Mouse (Mus musculus) E14TG2a.4 (cell line): ENCODE results near the gene Cnga1.

ENCODE experiments used
- H3K27me3 ChIP-seq: 2 replicates; pipeline ENCODE4 v1.6.1; 2014; ENCODE audit warnings: low read length, control low read depth; ENCODE audit not compliant: insufficient read depth
- H3K36me3 ChIP-seq: 2 replicates; pipeline ENCODE4 v1.6.1; 2014; ENCODE audit warnings: low read length, control low read depth; ENCODE audit not compliant: insufficient read depth
- H3K4me1 ChIP-seq: replicated peaks from 2 replicates; pipeline ENCODE4 v1.6.1; 2014; ENCODE audit warnings: low read depth, low read length, control low read depth
- H3K4me3 ChIP-seq: replicated peaks from 2 replicates; pipeline ENCODE4 v1.5.1; 2014; ENCODE audit warnings: mild to moderate bottlenecking, low read length
- H3K9me3 ChIP-seq: 2 replicates; pipeline ENCODE4 v1.6.1; 2014; ENCODE audit warnings: low read length, control low read depth
- CTCF ChIP-seq: conservative IDR thresholded peaks from 2 replicates; pipeline ENCODE4 v1.5.1; 2014; ENCODE audit warnings: low read length
- NANOG ChIP-seq: IDR thresholded peaks from 2 replicates; pipeline ENCODE4 v1.6.1; 2014; ENCODE audit warnings: borderline replicate concordance, low read length, mixed read lengths
- POU5F1 ChIP-seq: IDR thresholded peaks from 2 replicates; pipeline ENCODE4 v1.6.1; 2014; ENCODE audit warnings: low read length, borderline replicate concordance

Gene Cnga1

DNA sequence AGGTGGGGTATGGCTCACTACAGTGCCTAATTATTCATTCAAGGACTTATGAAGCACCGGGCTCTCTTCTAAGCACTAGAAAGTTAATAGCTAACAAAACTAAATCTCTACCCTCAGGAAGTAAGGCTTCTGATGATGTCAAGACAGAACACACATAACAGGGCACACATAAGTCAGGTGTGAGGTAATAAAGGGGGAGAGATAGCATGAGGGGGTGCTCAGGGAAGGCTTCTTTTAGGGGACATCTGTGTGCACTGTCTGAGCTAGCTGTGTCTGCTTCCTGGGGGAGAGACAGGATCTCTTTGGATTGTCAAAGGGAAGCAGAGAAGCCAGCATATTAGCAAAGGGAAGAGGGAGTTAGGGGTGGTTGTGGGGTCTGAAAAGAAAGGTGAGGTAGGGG, at the start of gene Cnga1:
TSS of gene Cnga1 (minus strand) at position 101 of the 400 bp plus-strand sequence.
- Histone ChIP-seq H3K4me1 (peaks cover 22% of the 10 kb centered on the region), H3K9me3 (no peaks in the 10 kb centered on the region)
- no peak for TF ChIP-seq POU5F1
- no peak for TF ChIP-seq NANOG
- no peak for TF ChIP-seq CTCF

DNA sequence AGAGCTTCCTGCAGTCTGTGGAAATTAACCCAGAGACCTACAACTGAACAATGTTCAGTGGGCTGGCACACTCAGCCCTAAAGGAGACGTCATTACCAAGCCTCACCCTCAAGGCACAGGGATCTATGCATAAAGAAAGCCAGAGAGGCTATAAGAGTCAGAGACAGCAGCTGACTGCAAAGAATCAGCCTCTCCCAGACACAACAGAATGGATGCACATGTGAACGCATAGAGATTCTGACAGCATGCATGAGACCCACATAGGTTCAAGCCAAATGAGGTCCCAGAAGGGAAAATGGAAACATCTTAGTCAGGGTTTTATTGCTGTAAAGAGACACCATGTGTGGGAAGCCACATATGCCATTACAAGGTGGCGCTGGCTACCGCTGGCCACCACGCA, 46.4 kb upstream of the Cnga1 start:
- no peak for TF ChIP-seq NANOG
- no peak for TF ChIP-seq CTCF
- no peak for TF ChIP-seq POU5F1
- Histone ChIP-seq H3K4me3 (no peak overlapping the region), H3K27me3 (no peaks in the 10 kb centered on the region), H3K36me3 (no peaks in the 10 kb centered on the region), H3K9me3 (peaks cover 25% of the 10 kb centered on the region), H3K4me1 (no peaks in the 10 kb centered on the region)

More for the DNA sequence above, at the start of gene Cnga1:
- Histone ChIP-seq H3K36me3 (no peaks in the 10 kb centered on the region), H3K4me3 (no peak within 1 kb of the TSS), H3K27me3 (peaks cover 41% of the 10 kb centered on the region)

DNA sequence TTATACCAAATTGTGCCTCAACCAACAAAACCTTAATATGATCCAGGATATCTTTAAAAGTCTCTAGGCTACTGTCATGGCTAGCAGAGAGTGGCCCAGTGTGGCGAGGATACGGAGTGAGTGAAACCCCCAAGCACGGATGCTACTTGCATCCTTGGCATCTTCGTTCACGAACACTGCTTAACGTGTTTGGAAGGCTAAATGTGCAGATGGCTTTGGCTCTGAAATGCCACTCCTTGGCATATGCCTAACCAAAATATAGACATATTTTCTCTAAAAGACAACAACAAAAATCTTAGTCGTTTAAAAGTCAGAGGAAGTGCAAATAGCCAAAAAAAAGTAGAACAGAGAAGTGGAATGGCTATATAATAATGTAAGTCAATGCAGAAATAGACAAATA, 45.5 kb upstream of the Cnga1 start:
- H3K4me1 ChIP-seq = no peaks in the 10 kb centered on the region
- H3K4me3 ChIP-seq = no peak overlapping the region
- TF ChIP-seq CTCF = no peak
- TF ChIP-seq NANOG = no peak
- TF ChIP-seq POU5F1 = no peak
- peaks cover 32% of the 10 kb centered on the region for H3K9me3 ChIP-seq
- no peaks in the 10 kb centered on the region for H3K27me3 ChIP-seq
- no peaks in the 10 kb centered on the region for H3K36me3 ChIP-seq

- Histone ChIP-seq H3K9me3 (peaks cover 13% of the 10 kb centered on the region; the same call in 1 of the 2 replicates), H3K4me3 (no peak overlapping the region), H3K4me1 (no peaks in the 10 kb centered on the region), H3K27me3 (no peaks in the 10 kb centered on the region), H3K36me3 (no peaks in the 10 kb centered on the region)
- TF ChIP-seq CTCF (no peak), NANOG (no peak), POU5F1 (no peak)
Observed at GRCm38 (mm10) chr5:72681451-72681850, 37.4 kb upstream of the Cnga1 start.

DNA sequence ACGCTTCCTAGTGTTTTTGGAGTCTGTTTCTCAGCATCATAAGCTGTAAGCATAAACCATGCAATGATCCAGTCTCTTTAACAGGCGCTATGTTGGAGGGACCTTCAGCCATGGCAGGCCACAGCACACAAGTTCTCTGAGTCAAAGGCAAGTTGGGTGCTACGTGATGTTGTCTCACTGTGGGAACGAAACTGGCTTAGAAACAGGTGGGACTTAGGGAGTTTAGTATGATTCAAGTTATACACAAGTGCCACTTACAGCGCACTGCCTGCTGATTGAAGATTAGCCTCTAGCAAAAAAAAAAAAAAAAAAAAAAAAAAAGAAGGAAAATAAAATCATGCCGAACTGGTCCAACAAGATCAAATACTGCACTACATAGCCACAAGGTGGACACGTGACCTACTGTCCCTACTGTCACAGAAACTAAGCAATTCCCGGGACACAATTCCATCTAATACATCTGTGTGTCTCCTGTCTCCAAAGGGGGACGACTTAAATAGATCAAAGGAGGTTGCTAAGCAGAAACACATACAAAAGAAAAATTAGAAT, 31.0 kb upstream of the Cnga1 start:
- Histone ChIP-seq H3K36me3 (no peaks in the 10 kb centered on the region), H3K27me3 (no peaks in the 10 kb centered on the region), H3K9me3 (no peaks in the 10 kb centered on the region), H3K4me3 (no peak overlapping the region), H3K4me1 (no peaks in the 10 kb centered on the region)
- no peak for TF ChIP-seq NANOG
- no peak for TF ChIP-seq CTCF
- TF ChIP-seq POU5F1 = no peak

GRCm38 (mm10) chr5:72671017-72671699, 27.1 kb upstream of the Cnga1 start:
- Histone ChIP-seq H3K4me1 (no peaks in the 10 kb centered on the region), H3K4me3 (no peak overlapping the region), H3K36me3 (no peaks in the 10 kb centered on the region), H3K27me3 (no peaks in the 10 kb centered on the region), H3K9me3 (no peaks in the 10 kb centered on the region)
- TF ChIP-seq CTCF = no peak
- no peak for TF ChIP-seq POU5F1
- no peak for TF ChIP-seq NANOG

DNA sequence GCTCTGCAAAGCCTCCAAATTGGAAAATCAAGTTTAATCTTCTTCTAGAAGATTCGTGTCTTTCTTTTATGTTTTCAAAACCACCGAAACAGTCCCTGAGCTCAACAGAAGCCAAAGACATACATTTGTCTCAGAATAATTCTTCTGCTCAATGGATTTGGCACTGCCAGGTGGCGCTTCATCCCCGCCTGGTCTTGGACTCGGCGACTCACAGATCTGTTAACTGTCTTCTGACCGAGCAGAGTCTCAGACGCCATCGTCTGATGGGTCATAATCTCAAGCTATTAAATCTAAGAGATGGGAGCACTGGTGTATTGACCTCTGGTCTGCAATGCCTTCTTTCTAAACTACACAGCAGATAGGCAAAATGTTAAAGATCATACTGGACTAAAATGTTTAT, 24.3 kb upstream of the Cnga1 start:
- TF ChIP-seq NANOG = no peak
- no peak for TF ChIP-seq CTCF
- no peak for TF ChIP-seq POU5F1
- no peaks in the 10 kb centered on the region for H3K9me3 ChIP-seq

GRCm38 (mm10) chr5:72666428-72666827, 22.4 kb upstream of the Cnga1 start:
- H3K27me3 ChIP-seq = no peaks in the 10 kb centered on the region
- no peaks in the 10 kb centered on the region for H3K9me3 ChIP-seq
- no peak overlapping the region for H3K4me3 ChIP-seq
- H3K4me1 ChIP-seq = no peaks in the 10 kb centered on the region
- no peaks in the 10 kb centered on the region for H3K36me3 ChIP-seq
- TF ChIP-seq NANOG (no peak), CTCF (no peak), POU5F1 (no peak)

More for the DNA sequence above, 24.3 kb upstream of the Cnga1 start:
- no peaks in the 10 kb centered on the region for H3K36me3 ChIP-seq
- no peaks in the 10 kb centered on the region for H3K27me3 ChIP-seq
- H3K4me1 ChIP-seq = no peaks in the 10 kb centered on the region
- no peak overlapping the region for H3K4me3 ChIP-seq
